Mouse (Mus musculus) gastrocnemius, adult 18-20 months (tissue): ENCODE results near the gene 9930021J03Rik. TPM values are rescaled to one million over a fixed set of nuclear protein-coding genes. Genes with fewer than 3 reads are reported as not detected.

Experiments used
- DNase-seq: peaks from one replicate; pipeline ENCODE4 v3.0.0; 2021; ENCODE audit warnings: low spot score
- total RNA-seq, 2 experiments: library from RNA; stranded (reverse); gene quantifications; 2 replicates each; pipeline ENCODE4 v1.2.3; 2021

Gene 9930021J03Rik
- total RNA-seq, 2 experiments from 2014 or later = 11.6 to 13.7 TPM

GRCm38 (mm10) chr19:29810022-29810421 lies 4.2 kb upstream of the 9930021J03Rik start:
- no peak for DNase-seq

- DNase-seq = peak; percentile 56
These were observed 480 bp downstream of the 9930021J03Rik start for GRCm38 (mm10) chr19:29805101-29805916.

- DNase-seq = no peak
These were observed 1.8 kb downstream of the 9930021J03Rik start for GRCm38 (mm10) chr19:29803946-29804345.

- DNase-seq = no peak
These were observed 8.4 kb downstream of the 9930021J03Rik start for GRCm38 (mm10) chr19:29797371-29797770.

GRCm38 (mm10) chr19:29787997-29788396 lies 17.8 kb downstream of the 9930021J03Rik start:
- DNase-seq = no peak

GRCm38 (mm10) chr19:29782914-29783313 lies 22.9 kb downstream of the 9930021J03Rik start:
- DNase-seq = no peak

GRCm38 (mm10) chr19:29753939-29754338 lies 51.9 kb downstream of the 9930021J03Rik start:
- no peak for DNase-seq

- no peak for DNase-seq
These were observed 54.8 kb downstream of the 9930021J03Rik start for GRCm38 (mm10) chr19:29750994-29751393.

GRCm38 (mm10) chr19:29743531-29743930 lies 62.3 kb downstream of the 9930021J03Rik start:
- DNase-seq = no peak

GRCm38 (mm10) chr19:29740661-29741060 lies 65.1 kb downstream of the 9930021J03Rik start:
- no peak for DNase-seq

GRCm38 (mm10) chr19:29739608-29740007 lies 66.2 kb downstream of the 9930021J03Rik start:
- DNase-seq = no peak

GRCm38 (mm10) chr19:29735421-29735820 lies 70.4 kb downstream of the 9930021J03Rik start:
- no peak for DNase-seq

GRCm38 (mm10) chr19:29718476-29718875 lies 87.3 kb downstream of the 9930021J03Rik start:
- no peak for DNase-seq

- DNase-seq = no peak
These were observed 87.9 kb downstream of the 9930021J03Rik start for GRCm38 (mm10) chr19:29717854-29718253.

- no peak for DNase-seq
These were observed 92.3 kb downstream of the 9930021J03Rik start for GRCm38 (mm10) chr19:29713451-29713850.

GRCm38 (mm10) chr19:29709461-29709860 lies 96.3 kb downstream of the 9930021J03Rik start:
- no peak for DNase-seq

GRCm38 (mm10) chr19:29708461-29708860 lies 97.3 kb downstream of the 9930021J03Rik start:
- no peak for DNase-seq

GRCm38 (mm10) chr19:29708003-29708402 lies 97.8 kb downstream of the 9930021J03Rik start:
- no peak for DNase-seq

GRCm38 (mm10) chr19:29707314-29707898 lies 98.4 kb downstream of the 9930021J03Rik start:
- no peak for DNase-seq

- DNase-seq = no peak
These were observed 101.4 kb downstream of the 9930021J03Rik start for GRCm38 (mm10) chr19:29704436-29704835.

- no peak for DNase-seq
These were observed 104.1 kb downstream of the 9930021J03Rik start for GRCm38 (mm10) chr19:29701707-29702106.

GRCm38 (mm10) chr19:29697245-29697874 lies 108.4 kb downstream of the 9930021J03Rik start, which contains the start of gene Mlana:
Gene Mlana, plus strand, starts transcription at chr19:29697824.
- no peak for DNase-seq
